Comparison of ENCODE assay signal across 21 mouse cellular contexts in the genomic region with DNA sequence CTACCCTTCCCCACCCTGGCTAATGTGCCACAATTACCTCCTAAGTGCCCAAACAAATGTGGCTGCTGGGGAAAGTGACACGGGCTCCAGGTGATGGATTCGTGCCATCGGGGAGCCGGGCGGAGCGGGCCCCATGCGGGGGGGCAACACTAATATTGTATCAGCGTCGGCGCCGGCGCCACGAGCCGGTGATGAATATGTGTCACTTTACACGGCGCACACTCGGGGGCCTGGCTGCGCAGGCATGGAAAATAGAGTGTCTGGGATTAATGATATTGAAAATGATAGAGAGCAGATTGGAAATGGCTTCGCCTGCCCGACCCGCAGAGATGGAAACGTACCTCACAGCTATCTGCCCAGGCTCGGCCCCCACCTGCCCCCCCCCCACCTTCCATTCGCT. TPM values are rescaled to one million over a fixed set of nuclear protein-coding genes. Genes with fewer than 3 reads are reported as not detected.
"Had no signal": no experiment of that assay in that cellular context is flagged by ENCODE, and none has a peak within 500 bp of the region (broad histone marks: within the 10 kb centered on the region; RNA-seq: fewer than 3 reads in every experiment).

No protein-coding gene starts in this region.

- H3K27ac ChIP-seq: layer of hippocampus, adult 2 months; liver, embryonic 15.5 days; midbrain, embryonic 13.5 days; stomach, embryonic 15.5 days had no signal

- H3K36me3 ChIP-seq: liver, embryonic 15.5 days; midbrain, embryonic 13.5 days; stomach, embryonic 15.5 days had no signal

- H3K9me3 ChIP-seq: liver, embryonic 15.5 days; midbrain, embryonic 13.5 days; stomach, embryonic 15.5 days had no signal

- ATAC-seq: lung, postnatal 0 days; midbrain, embryonic 13.5 days had no signal

- DNase-seq: kidney, adult 18-20 months; kidney, postnatal 10 days; kidney, postnatal 4 days; left cerebral cortex, postnatal 4 days; lung, adult 2 months; lung, postnatal 36 days; right cerebral cortex, postnatal 4 days; thymus, adult 2 months; thymus, postnatal 25 days had no signal

- H3K9ac ChIP-seq: liver, embryonic 15.5 days; midbrain, embryonic 13.5 days; stomach, embryonic 15.5 days had no signal

- H3K4me3 ChIP-seq: layer of hippocampus, adult 2 months; liver, embryonic 15.5 days; midbrain, embryonic 13.5 days; stomach, embryonic 15.5 days had no signal

- H3K4me2 ChIP-seq: liver, embryonic 11.5 days; liver, embryonic 15.5 days; midbrain, embryonic 13.5 days; stomach, embryonic 15.5 days had no signal

- H3K4me1 ChIP-seq: liver, embryonic 15.5 days; stomach, embryonic 15.5 days had no signal

RNA-seq across cellular contexts. Expression of a gene that starts 32.8 kb away (rescaled TPM):
- total RNA-seq: layer of hippocampus, adult 2 months; left cerebral cortex, adult 18-20 months; megakaryocyte progenitor cell, adult 5-6 weeks; neutrophil, adult 5-6 weeks had no signal
- polyA plus RNA-seq: kidney, embryonic 14.5 days; liver, embryonic 11.5 days; liver, embryonic 15.5 days; lung, adult 2 months; lung, postnatal 0 days; spleen, adult 2 months; urinary bladder, adult 2 months had no signal
